Mouse (Mus musculus): ENCODE results near the gene Nox1.

GRCm38 (mm10) chrX:134102641-134103040 is 119.1 kb downstream of the Nox1 start:
- TF ChIP-seq CTCF (IDR thresholded peaks at IDR 0.05; ENCODE audit: control insufficient read depth, insufficient read depth, low read length) (no peak), POLR2A (IDR thresholded peaks at IDR 0.05; ENCODE audit: borderline replicate concordance, control insufficient read depth, low read depth, low read length) (no peak)
